Mouse (Mus musculus): ENCODE results near the gene Tmed9.

DNA sequence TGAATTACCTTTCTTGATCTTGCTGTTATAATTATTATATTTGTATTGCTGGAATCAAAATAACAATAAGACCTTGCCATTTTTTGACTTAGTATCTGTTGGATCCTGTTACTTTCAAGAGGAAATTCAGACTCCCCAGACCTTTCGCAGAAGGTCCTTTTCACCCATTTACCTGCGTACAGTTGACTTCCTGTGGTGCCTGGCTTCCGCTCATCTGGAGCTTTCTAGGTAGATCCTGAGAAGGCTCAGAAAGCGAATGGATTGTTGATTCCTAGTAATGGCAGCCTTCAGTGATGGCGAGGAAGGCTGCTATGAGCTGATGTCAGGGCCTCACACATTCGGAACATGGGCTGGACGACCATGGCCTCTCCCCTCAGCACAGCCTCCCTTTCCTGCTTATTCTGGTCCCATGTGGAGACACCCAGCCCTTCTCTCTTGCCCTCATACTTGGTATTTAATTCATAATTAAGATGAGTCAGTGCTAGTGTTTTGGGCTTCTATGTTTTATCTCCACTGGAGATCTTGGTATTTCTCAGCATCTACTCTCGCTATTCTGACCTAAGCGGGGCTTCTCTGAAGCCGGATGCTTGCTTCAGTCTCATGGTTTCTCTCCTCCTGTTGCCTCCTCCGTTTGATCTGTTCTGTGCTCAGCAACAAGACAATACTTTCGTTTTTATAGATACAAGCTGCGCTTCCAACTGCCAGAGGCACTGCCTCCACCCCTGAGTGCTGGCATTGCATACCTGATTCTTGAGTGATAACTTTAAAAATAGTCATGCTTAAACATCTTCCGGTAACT lies 62.9 kb downstream of the Tmed9 start:
- TF ChIP-seq EP300 (optimal IDR thresholded peaks at IDR 0.05) (no peak), CTCF (IDR thresholded peaks at IDR 0.05; ENCODE audit: low read depth) (no peak)
